Mouse (Mus musculus): ENCODE data around the gene AC124502.3. TPM values are rescaled to one million over a fixed set of nuclear protein-coding genes. Genes with fewer than 3 reads are reported as not detected.
"Not testable (repeated sequence)": the region's sequence is repeated elsewhere in the genome, so short reads cannot be mapped to it uniquely, and the experiment has no call there.

AC124502.3 gene
- polyA plus RNA-seq, 1 experiment, result 1.6 TPM

DNA sequence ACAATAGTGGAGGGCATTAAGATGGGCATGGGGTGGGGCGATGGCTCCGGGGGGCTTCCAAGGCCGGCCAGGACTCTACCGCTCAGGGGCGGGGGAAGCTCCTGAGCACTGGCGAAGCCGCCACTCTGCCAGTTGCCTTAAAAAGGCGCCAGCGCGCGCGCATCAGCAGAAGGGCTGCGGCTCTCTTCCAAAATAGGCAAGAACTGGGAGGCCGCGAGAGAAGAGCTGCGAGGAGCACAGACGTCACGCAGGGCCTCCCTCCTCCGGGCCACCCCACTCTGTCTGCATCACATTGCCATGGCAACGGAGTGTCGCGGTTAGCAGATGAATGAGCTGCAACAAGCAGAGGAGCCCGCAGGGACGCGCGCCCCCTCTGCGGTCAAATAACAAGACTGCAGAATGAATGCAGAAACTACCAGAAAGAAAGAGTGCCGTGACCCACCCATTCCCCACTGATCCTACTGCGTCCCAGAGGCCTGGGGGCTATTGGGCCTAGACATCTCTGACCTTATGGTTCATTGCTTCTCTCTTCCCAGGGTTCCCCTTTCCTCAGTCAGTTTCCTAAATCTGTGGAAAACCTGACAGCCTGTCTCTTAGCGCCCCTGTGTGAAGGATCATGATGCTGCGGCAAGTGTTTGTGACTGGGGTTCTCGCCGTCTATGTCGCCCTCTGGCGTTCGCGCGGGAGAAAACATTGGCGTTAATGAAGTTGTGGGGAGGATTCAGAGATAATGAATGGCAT, 36.9 kb upstream of the AC124502.3 start:
- Histone ChIP-seq H3K27me3 (ENCODE audit: control insufficient read depth, insufficient read depth, insufficient read length) (no peaks in the 10 kb centered on the region), H3ac (ENCODE audit: control insufficient read depth, insufficient read length) (no peak overlapping the region), H3K4me3 (no peak overlapping the region), H3K36me3 (ENCODE audit: control insufficient read depth, insufficient read depth) (no peaks in the 10 kb centered on the region), H3K79me2 (ENCODE audit: control insufficient read depth, insufficient read depth) (no peaks in the 10 kb centered on the region), H3K4me2 (ENCODE audit: low read depth) (peak overlapping the region; percentile 67)
- TF ChIP-seq USF1 (IDR thresholded peaks at IDR 0.05; ENCODE audit: low read depth), result no peak
- no peak for TF ChIP-seq E2F4 (IDR thresholded peaks at IDR 0.05; ENCODE audit: insufficient read depth)
- TF ChIP-seq SRF (IDR thresholded peaks at IDR 0.05; ENCODE audit: control insufficient read depth, insufficient read length, low read depth), result peak; percentile 92
- TF ChIP-seq MYOG (IDR thresholded peaks at IDR 0.05; ENCODE audit: control insufficient read depth in 1 of 3, insufficient read depth in 1 of 3, insufficient read length in 2 of 3, low read depth in 2 of 3), result no peak
- no peak for TF ChIP-seq TCF3 (IDR thresholded peaks at IDR 0.05; ENCODE audit: insufficient read length, low read depth)
- no peak for TF ChIP-seq MAX (IDR thresholded peaks at IDR 0.05; ENCODE audit: low read depth)

DNA sequence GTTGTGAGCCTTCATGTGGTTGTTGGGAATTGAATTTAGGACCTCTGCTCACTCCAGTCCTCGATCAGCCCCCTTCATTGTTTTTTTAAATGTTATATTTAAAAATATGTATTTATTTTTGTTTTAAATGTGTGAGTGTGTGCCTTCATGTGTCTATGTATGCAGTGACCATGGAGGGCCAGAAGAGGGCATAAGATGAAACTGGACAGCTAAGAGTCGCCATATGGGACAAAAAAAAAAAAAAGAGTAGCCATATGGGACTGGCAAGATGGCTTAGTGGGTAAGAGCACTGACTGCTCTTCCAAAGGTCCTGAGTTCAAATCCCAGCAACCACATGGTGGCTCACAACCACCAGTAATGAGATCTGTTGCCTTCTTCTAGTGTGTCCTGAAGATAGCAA, 35.0 kb upstream of the AC124502.3 start:
- H3K4me2 ChIP-seq (ENCODE audit: low read depth); H3K27me3 ChIP-seq (ENCODE audit: control insufficient read depth, insufficient read depth, insufficient read length); H3K36me3 ChIP-seq (ENCODE audit: control insufficient read depth, insufficient read depth); H3ac ChIP-seq (ENCODE audit: control insufficient read depth, insufficient read length); H3K79me2 ChIP-seq (ENCODE audit: control insufficient read depth, insufficient read depth); H3K4me3 ChIP-seq: not testable (repeated sequence)

GRCm38 (mm10) chr19:5004925-5005324, 33.8 kb upstream of the AC124502.3 start:
- Histone ChIP-seq H3K4me3 (no peak overlapping the region), H3K27me3 (ENCODE audit: control insufficient read depth, insufficient read depth, insufficient read length) (no peaks in the 10 kb centered on the region), H3K36me3 (ENCODE audit: control insufficient read depth, insufficient read depth) (no peaks in the 10 kb centered on the region), H3K79me2 (ENCODE audit: control insufficient read depth, insufficient read depth) (no peaks in the 10 kb centered on the region), H3ac (ENCODE audit: control insufficient read depth, insufficient read length) (no peak overlapping the region), H3K4me2 (ENCODE audit: low read depth) (peak overlapping the region; percentile 7)
- TF ChIP-seq MYOD1 (IDR thresholded peaks at IDR 0.05; ENCODE audit: control insufficient read depth in 1 of 3, insufficient read length in 2 of 3, low read depth in 2 of 3) (peak in 1 of 3 experiments; percentile 29), E2F4 (IDR thresholded peaks at IDR 0.05; ENCODE audit: insufficient read depth) (no peak)

GRCm38 (mm10) chr19:5013138-5013537, 25.6 kb upstream of the AC124502.3 start:
- H3K4me2 ChIP-seq (ENCODE audit: low read depth), result peak overlapping the region; percentile 63
- no peaks in the 10 kb centered on the region for H3K36me3 ChIP-seq (ENCODE audit: control insufficient read depth, insufficient read depth)
- H3K27me3 ChIP-seq (ENCODE audit: control insufficient read depth, insufficient read depth, insufficient read length), result no peaks in the 10 kb centered on the region
- peak in 1 of 3 experiments; percentile 20 for TF ChIP-seq MYOG (IDR thresholded peaks at IDR 0.05; ENCODE audit: control insufficient read depth in 1 of 3, insufficient read depth in 1 of 3, insufficient read length in 2 of 3, low read depth in 2 of 3)
- TF ChIP-seq USF1 (IDR thresholded peaks at IDR 0.05; ENCODE audit: low read depth), result no peak
- no peak for TF ChIP-seq CEBPB (IDR thresholded peaks at IDR 0.05; ENCODE audit: insufficient read depth, poor library complexity, severe bottlenecking)
- peak overlapping the region; percentile 4 for H3K4me3 ChIP-seq
- H3ac ChIP-seq (ENCODE audit: control insufficient read depth, insufficient read length), result no peak overlapping the region
- no peaks in the 10 kb centered on the region for H3K79me2 ChIP-seq (ENCODE audit: control insufficient read depth, insufficient read depth)

- no peaks in the 10 kb centered on the region for H3K36me3 ChIP-seq (ENCODE audit: control insufficient read depth, insufficient read depth)
- peak overlapping the region; percentile 91 for H3K4me2 ChIP-seq (ENCODE audit: low read depth)
- no peak overlapping the region for H3K4me3 ChIP-seq
- H3K79me2 ChIP-seq (ENCODE audit: control insufficient read depth, insufficient read depth), result no peaks in the 10 kb centered on the region
- no peaks in the 10 kb centered on the region for H3K27me3 ChIP-seq (ENCODE audit: control insufficient read depth, insufficient read depth, insufficient read length)
- no peak overlapping the region for H3ac ChIP-seq (ENCODE audit: control insufficient read depth, insufficient read length)
- TF ChIP-seq CEBPB (IDR thresholded peaks at IDR 0.05; ENCODE audit: insufficient read depth, poor library complexity, severe bottlenecking) (no peak), TCF3 (IDR thresholded peaks at IDR 0.05; ENCODE audit: insufficient read length, low read depth) (no peak), USF1 (IDR thresholded peaks at IDR 0.05; ENCODE audit: low read depth) (no peak), MYOG (IDR thresholded peaks at IDR 0.05; ENCODE audit: control insufficient read depth in 1 of 3, insufficient read depth in 1 of 3, insufficient read length in 2 of 3, low read depth in 2 of 3) (no peak), MAX (IDR thresholded peaks at IDR 0.05; ENCODE audit: low read depth) (no peak), MYOD1 (IDR thresholded peaks at IDR 0.05; ENCODE audit: control insufficient read depth in 1 of 3, insufficient read length in 2 of 3, low read depth in 2 of 3) (no peak), POLR2AphosphoS2 (IDR thresholded peaks at IDR 0.05; ENCODE audit: insufficient read length, low read depth) (no peak), POLR2A (IDR thresholded peaks at IDR 0.05; ENCODE audit: insufficient read length, low read depth) (no peak), TCF12 (IDR thresholded peaks at IDR 0.05; ENCODE audit: insufficient read depth, poor library complexity, severe bottlenecking) (no peak), E2F4 (IDR thresholded peaks at IDR 0.05; ENCODE audit: insufficient read depth) (no peak), REST (IDR thresholded peaks at IDR 0.05; ENCODE audit: insufficient read depth, insufficient read length) (no peak), SRF (IDR thresholded peaks at IDR 0.05; ENCODE audit: control insufficient read depth, insufficient read length, low read depth) (no peak)
Measured at GRCm38 (mm10) chr19:5014961-5015398, 23.7 kb upstream of the AC124502.3 start.
